Mouse (Mus musculus): ENCODE results near the gene Afm.

DNA sequence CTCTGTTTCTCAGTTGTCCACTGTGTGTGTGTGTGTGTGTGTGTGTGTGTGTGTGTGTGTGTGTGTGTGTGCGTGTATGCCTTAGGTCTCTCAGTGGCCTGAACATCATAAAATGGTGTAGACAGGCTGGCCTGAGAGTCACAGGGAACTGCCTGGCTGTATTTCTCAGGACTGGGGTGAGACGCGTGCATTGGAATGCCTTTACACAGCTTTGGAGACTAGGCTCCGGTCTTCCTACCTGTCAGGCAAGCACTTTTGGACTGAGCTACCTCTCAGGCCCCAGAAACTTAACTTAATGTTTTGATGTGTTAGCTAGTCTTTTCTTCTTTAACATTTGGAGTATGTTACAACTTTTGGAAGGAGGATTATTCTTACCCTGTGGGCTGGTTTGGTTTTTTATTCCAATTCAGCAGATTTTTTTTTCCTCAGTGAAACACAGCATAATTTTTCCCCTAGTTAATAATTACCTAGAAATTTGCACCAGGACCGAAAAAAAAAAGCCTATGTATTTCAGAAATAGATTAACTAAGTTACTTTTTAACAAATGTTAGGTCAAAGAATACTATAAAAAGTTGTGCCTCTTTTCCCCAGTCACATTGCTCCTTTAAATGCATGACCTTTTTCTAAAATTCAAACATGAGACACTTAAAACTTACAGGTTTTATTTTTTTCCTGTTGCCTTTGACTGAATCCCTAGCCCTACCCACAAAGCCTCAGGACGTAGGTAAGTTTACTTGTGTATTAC, at the start of gene Afm:
- no peak for TF ChIP-seq CTCF (IDR thresholded peaks at IDR 0.05; ENCODE audit: control insufficient read depth, insufficient read depth, insufficient replicate concordance, low read depth, low read length)
- no peak for TF ChIP-seq POLR2A (IDR thresholded peaks at IDR 0.05; ENCODE audit: control insufficient read depth, low read depth, low read length)

Measured in testis, adult 2 months (tissue).